Mouse (Mus musculus): ENCODE measurements around the gene Hfe2. TPM values are rescaled to one million over a fixed set of nuclear protein-coding genes. Genes with fewer than 3 reads are reported as not detected.

Gene Hfe2
- total and polyA plus RNA-seq, 3 experiments = not detected

DNA sequence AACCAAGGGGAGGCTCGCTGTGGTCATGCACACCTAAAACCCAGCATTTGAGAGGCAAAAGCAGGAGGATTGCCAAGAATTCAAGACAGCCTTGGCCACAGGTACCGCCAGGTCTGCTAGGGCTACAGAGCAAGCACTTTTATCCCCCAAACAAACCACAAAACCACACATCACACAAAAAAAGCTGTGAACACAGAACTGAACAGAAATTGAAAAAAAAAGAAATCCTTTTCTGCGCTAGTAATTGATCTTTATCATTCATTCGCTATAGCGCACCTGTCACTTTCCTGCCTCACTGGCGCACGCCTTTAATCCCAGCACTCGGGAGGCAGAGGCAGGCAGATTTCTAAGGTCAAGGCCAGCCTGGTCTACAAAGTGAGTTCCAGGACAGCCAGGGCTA, 38.3 kb downstream of the Hfe2 start:
- Histone ChIP-seq H3K36me3 (replicated peaks) (peaks cover 28% of the 10 kb centered on the region), H3K4me1 (ENCODE audit: insufficient read depth, low read depth, low read length) (peaks cover 40% of the 10 kb centered on the region), H3K27me3 (ENCODE audit: insufficient read depth, low read length) (0 out of 2 replicates have a peak, but pooled peaks cover 3% of the 10 kb centered on the region), H3K9me3 (replicated peaks) (no peaks in the 10 kb centered on the region), H3K4me3 (ENCODE audit: low read depth, low read length) (no peak overlapping the region)
- TF ChIP-seq POLR2AphosphoS5 (IDR thresholded peaks at IDR 0.05; ENCODE audit: insufficient replicate concordance, low read depth, low read length) (no peak), TAL1 (conservative IDR thresholded peaks at IDR 0.05; ENCODE audit: low read depth, low read length) (no peak), CTCF (IDR thresholded peaks at IDR 0.05; ENCODE audit: low read depth, low read length) (no peak), GATA2 (IDR thresholded peaks at IDR 0.05; ENCODE audit: borderline replicate concordance, low read depth, low read length) (no peak), GATA1 (IDR thresholded peaks at IDR 0.05; ENCODE audit: borderline replicate concordance, low read length) (no peak)
- DNase-seq (ENCODE audit: low spot score) (no peak), ATAC-seq (ENCODE audit: extremely low read depth, insufficient number of reproducible peaks, low FRiP score, poor library complexity, severe bottlenecking) (no peak)

DNA sequence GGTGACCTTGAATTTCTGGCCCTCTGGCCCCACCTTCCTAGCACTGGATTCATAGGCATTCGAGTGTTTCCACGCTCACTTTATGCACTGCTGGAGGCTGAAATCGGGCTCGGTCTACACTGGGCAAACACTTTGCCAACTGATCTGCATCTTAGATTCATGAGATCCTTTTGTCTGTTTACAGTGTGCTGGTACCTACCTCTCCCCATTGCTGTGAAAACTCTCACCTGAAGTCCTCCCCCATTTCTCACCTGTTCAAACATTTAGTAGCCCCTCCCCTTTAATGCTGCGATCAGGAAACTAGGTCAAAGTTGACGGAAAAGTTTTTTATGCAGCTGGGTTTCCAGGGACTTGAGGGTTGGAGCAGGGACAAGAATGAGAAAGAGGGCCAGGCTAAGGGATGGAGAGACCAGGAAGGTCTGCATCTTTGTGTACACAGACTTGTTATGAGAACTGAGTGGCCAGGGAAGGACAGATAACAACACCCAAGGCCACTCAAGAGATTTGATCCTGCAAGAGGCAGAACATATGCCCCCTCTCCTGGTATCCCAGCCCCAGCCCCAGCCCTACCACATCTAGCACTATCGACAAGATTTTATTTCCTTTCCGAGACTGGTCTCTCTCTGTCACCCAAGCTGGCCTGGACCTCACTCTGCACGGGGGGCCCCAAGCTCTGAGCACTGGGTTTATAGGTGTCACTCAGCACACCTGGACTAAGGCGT, 39.1 kb downstream of the Hfe2 start:
- no peak for ATAC-seq (ENCODE audit: extremely low read depth, insufficient number of reproducible peaks, low FRiP score, poor library complexity, severe bottlenecking)
- Histone ChIP-seq H3K36me3 (replicated peaks) (peaks cover 28% of the 10 kb centered on the region), H3K9me3 (replicated peaks) (no peaks in the 10 kb centered on the region), H3K27me3 (ENCODE audit: insufficient read depth, low read length) (0 out of 2 replicates have a peak, but pooled peaks cover 3% of the 10 kb centered on the region), H3K4me3 (ENCODE audit: low read depth, low read length) (no peak overlapping the region), H3K4me1 (ENCODE audit: insufficient read depth, low read depth, low read length) (peaks cover 37% of the 10 kb centered on the region)
- no peak for DNase-seq (ENCODE audit: low spot score)
- no peak for TF ChIP-seq GATA2 (IDR thresholded peaks at IDR 0.05; ENCODE audit: borderline replicate concordance, low read depth, low read length)
- TF ChIP-seq TAL1 (conservative IDR thresholded peaks at IDR 0.05; ENCODE audit: low read depth, low read length) = no peak
- no peak for TF ChIP-seq GATA1 (IDR thresholded peaks at IDR 0.05; ENCODE audit: borderline replicate concordance, low read length)
- no peak for TF ChIP-seq POLR2AphosphoS5 (IDR thresholded peaks at IDR 0.05; ENCODE audit: insufficient replicate concordance, low read depth, low read length)
- no peak for TF ChIP-seq CTCF (IDR thresholded peaks at IDR 0.05; ENCODE audit: low read depth, low read length)

DNA sequence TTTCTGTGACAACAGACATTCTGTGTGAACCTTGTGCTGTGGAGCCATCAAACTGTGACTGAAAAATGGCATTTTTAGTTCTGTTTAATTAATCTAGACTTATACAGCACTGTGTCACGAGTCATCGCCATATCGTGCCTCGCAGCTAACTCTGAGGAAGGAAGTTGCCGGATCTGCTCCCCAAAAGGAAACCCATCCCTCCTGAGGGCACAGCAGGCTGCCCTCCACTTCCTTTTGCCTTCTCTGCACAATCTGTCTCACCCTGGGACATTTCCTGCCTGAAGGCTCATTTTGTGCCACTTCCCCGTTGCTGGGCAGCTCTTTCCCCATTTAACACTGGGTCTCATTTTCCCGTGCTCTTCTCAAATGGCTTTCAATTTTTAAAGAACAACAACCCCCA, 39.7 kb downstream of the Hfe2 start:
- ATAC-seq (ENCODE audit: extremely low read depth, insufficient number of reproducible peaks, low FRiP score, poor library complexity, severe bottlenecking) (peak; percentile 22), DNase-seq (ENCODE audit: low spot score) (no peak)
- no peak for TF ChIP-seq GATA1 (IDR thresholded peaks at IDR 0.05; ENCODE audit: borderline replicate concordance, low read length)
- TF ChIP-seq CTCF (IDR thresholded peaks at IDR 0.05; ENCODE audit: low read depth, low read length) = no peak
- no peak for TF ChIP-seq POLR2AphosphoS5 (IDR thresholded peaks at IDR 0.05; ENCODE audit: insufficient replicate concordance, low read depth, low read length)
- TF ChIP-seq GATA2 (IDR thresholded peaks at IDR 0.05; ENCODE audit: borderline replicate concordance, low read depth, low read length) = no peak
- no peak for TF ChIP-seq TAL1 (conservative IDR thresholded peaks at IDR 0.05; ENCODE audit: low read depth, low read length)
- H3K4me1 ChIP-seq (ENCODE audit: insufficient read depth, low read depth, low read length) = peaks cover 32% of the 10 kb centered on the region
- H3K9me3 ChIP-seq (replicated peaks) = no peaks in the 10 kb centered on the region
- no peak overlapping the region for H3K4me3 ChIP-seq (ENCODE audit: low read depth, low read length)
- H3K36me3 ChIP-seq (replicated peaks) = peaks cover 23% of the 10 kb centered on the region
- peaks cover 7% of the 10 kb centered on the region; the same call in 1 of the 2 replicates for H3K27me3 ChIP-seq (ENCODE audit: insufficient read depth, low read length)

DNA sequence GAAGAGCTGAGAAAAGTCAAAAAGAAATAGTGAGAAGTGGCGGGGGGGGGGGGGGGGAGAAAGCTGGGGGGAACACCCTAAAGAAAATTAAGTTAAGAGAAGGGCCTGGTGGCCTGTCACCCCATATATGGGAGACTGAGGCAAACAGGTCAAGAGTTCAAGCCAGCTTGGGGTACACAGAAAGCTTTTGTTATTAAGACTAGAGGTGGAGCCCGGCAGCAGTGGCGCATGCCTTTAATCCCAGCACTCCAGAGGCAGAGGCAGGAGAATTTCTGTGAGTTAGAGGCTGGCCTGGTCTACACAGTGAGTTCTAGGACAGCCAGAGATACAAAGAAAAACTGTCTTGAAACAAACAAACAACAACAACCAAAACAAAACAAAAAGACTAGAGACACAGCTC, 40.1 kb downstream of the Hfe2 start:
- Histone ChIP-seq H3K27me3 (ENCODE audit: insufficient read depth, low read length) (peaks cover 9% of the 10 kb centered on the region; the same call in 1 of the 2 replicates), H3K4me3 (ENCODE audit: low read depth, low read length) (no peak overlapping the region), H3K36me3 (replicated peaks) (peaks cover 18% of the 10 kb centered on the region), H3K9me3 (replicated peaks) (no peaks in the 10 kb centered on the region), H3K4me1 (ENCODE audit: insufficient read depth, low read depth, low read length) (peaks cover 27% of the 10 kb centered on the region)
- DNase-seq (ENCODE audit: low spot score) = no peak
- no peak for ATAC-seq (ENCODE audit: extremely low read depth, insufficient number of reproducible peaks, low FRiP score, poor library complexity, severe bottlenecking)
- TF ChIP-seq GATA1 (IDR thresholded peaks at IDR 0.05; ENCODE audit: borderline replicate concordance, low read length) = no peak
- no peak for TF ChIP-seq TAL1 (conservative IDR thresholded peaks at IDR 0.05; ENCODE audit: low read depth, low read length)
- TF ChIP-seq POLR2AphosphoS5 (IDR thresholded peaks at IDR 0.05; ENCODE audit: insufficient replicate concordance, low read depth, low read length) = no peak
- TF ChIP-seq CTCF (IDR thresholded peaks at IDR 0.05; ENCODE audit: low read depth, low read length) = no peak

DNA sequence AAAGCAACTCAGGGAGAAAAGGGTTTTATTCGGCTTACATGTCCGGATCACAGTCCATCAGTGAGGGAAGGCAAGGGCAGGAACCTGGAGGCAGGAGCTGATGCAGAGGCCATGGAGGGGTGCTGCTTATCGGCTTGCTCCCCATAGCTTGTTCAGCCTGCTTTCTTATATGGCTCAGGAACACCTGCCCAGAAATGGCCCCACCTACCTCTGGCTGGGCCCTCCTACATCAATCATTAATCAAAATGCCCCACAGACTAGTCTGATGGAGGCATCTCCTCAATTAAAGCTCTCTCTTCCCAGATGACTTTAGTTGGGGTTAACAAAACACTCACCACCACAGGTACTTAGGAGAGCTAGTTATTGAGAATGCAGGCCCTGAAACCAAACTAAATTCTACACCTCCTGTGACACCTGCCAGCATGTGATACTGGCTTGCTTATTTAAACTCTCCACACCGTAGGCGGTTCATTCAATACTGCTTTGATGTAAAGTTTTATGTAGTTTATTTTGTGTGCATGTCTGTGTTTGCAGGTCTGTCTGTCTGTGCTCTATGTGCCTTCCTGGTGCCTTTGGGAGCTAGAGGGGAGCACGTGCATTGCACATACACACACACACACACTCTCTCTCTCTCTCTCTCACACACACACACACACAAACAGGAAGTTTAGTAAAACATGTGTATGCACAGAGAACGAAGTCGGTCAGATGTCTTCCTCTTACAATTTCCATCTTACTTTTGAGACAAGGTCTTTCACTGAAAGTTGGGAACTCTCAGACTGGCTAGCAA, 41.9 kb downstream of the Hfe2 start:
- ATAC-seq (ENCODE audit: extremely low read depth, insufficient number of reproducible peaks, low FRiP score, poor library complexity, severe bottlenecking) (no peak), DNase-seq (ENCODE audit: low spot score) (no peak)
- no peaks in the 10 kb centered on the region for H3K9me3 ChIP-seq (replicated peaks)
- peaks cover 15% of the 10 kb centered on the region for H3K27me3 ChIP-seq (ENCODE audit: insufficient read depth, low read length)
- TF ChIP-seq POLR2AphosphoS5 (IDR thresholded peaks at IDR 0.05; ENCODE audit: insufficient replicate concordance, low read depth, low read length) = no peak
- no peak for TF ChIP-seq CTCF (IDR thresholded peaks at IDR 0.05; ENCODE audit: low read depth, low read length)
- no peak for TF ChIP-seq GATA1 (IDR thresholded peaks at IDR 0.05; ENCODE audit: borderline replicate concordance, low read length)
- no peak for TF ChIP-seq TAL1 (conservative IDR thresholded peaks at IDR 0.05; ENCODE audit: low read depth, low read length)
- TF ChIP-seq GATA2 (IDR thresholded peaks at IDR 0.05; ENCODE audit: borderline replicate concordance, low read depth, low read length) = no peak
- no peak overlapping the region for H3K4me3 ChIP-seq (ENCODE audit: low read depth, low read length)
- peaks cover 16% of the 10 kb centered on the region for H3K4me1 ChIP-seq (ENCODE audit: insufficient read depth, low read depth, low read length)
- H3K36me3 ChIP-seq (replicated peaks) = peaks cover 2% of the 10 kb centered on the region

DNA sequence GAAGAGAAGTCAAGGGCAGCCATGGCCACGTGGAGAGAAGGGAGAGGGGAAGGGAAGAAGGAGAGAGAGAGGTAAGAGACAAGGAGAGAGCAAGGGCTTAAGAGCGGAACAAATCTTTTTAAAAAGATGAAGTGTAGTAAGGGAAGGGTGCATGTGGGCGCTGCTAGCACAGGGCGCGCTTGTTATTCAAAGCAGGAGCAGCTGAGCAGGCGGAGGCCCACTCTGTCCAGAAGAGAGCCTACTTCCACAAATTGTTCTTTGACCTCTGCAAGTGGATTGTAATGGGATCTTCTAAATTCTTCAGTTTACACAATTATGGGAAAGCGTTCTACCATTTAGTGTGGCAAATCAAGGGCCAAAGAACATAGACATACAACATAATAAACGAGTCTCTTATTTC, 43.6 kb downstream of the Hfe2 start:
- H3K27me3 ChIP-seq (ENCODE audit: insufficient read depth, low read length) = peaks cover 21% of the 10 kb centered on the region
- no peak overlapping the region for H3K4me3 ChIP-seq (ENCODE audit: low read depth, low read length)
- no peak for ATAC-seq (ENCODE audit: extremely low read depth, insufficient number of reproducible peaks, low FRiP score, poor library complexity, severe bottlenecking)
- no peaks in the 10 kb centered on the region for H3K9me3 ChIP-seq (replicated peaks)
- no peak for DNase-seq (ENCODE audit: low spot score)
- TF ChIP-seq GATA2 (IDR thresholded peaks at IDR 0.05; ENCODE audit: borderline replicate concordance, low read depth, low read length) = no peak
- no peak for TF ChIP-seq POLR2AphosphoS5 (IDR thresholded peaks at IDR 0.05; ENCODE audit: insufficient replicate concordance, low read depth, low read length)
- no peak for TF ChIP-seq GATA1 (IDR thresholded peaks at IDR 0.05; ENCODE audit: borderline replicate concordance, low read length)
- no peak for TF ChIP-seq TAL1 (conservative IDR thresholded peaks at IDR 0.05; ENCODE audit: low read depth, low read length)
- TF ChIP-seq CTCF (IDR thresholded peaks at IDR 0.05; ENCODE audit: low read depth, low read length) = no peak
- H3K36me3 ChIP-seq (replicated peaks) = no peaks in the 10 kb centered on the region
- peaks cover 19% of the 10 kb centered on the region for H3K4me1 ChIP-seq (ENCODE audit: insufficient read depth, low read depth, low read length)

Measured in G1E (cell line).